13 mouse cellular contexts compared by ENCODE assay signal in the genomic region with DNA sequence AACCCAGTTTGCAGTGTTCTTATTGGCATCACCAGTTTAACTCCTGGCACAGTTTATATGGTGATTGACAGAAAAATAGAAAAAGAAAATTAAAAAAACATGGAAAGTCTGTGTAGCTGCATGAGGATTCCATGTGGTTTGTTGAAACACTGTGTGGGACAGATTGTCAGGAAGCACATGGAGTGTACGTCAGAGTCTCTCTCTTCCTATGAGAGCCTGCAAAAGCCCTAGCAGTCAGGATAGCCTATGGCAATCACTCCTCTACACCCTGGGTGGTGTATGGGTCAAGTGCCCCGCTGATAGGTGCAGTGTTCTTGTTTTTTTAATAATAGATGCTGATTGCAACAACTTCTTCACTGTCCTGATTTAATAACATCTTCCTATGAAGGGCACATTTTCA.
"Had no signal": no experiment of that assay in that cellular context is flagged by ENCODE, and none has a peak within 500 bp of the region (broad histone marks: within the 10 kb centered on the region; RNA-seq: fewer than 3 reads in every experiment).

No protein-coding gene starts in this region.

- DNase-seq: kidney, postnatal 36 days; layer of hippocampus, adult 9-11 months; layer of hippocampus, postnatal 36 days; liver, embryonic 13.5 days; liver, postnatal 0 days; right cerebral cortex, postnatal 14 days; thymus, postnatal 4 days had no signal

- H3K36me3 ChIP-seq: limb, embryonic 15.5 days; liver, embryonic 13.5 days; lung, embryonic 15.5 days; midbrain, embryonic 12.5 days; neural tube, embryonic 13.5 days had no signal

- H3K4me1 ChIP-seq: limb, embryonic 15.5 days; liver, embryonic 13.5 days; lung, embryonic 15.5 days; midbrain, embryonic 12.5 days had no signal

- H3K9ac ChIP-seq: limb, embryonic 15.5 days; liver, embryonic 13.5 days; liver, postnatal 0 days; lung, embryonic 15.5 days; midbrain, embryonic 12.5 days; neural tube, embryonic 13.5 days had no signal

- H3K27me3 ChIP-seq: limb, embryonic 15.5 days; liver, embryonic 13.5 days; lung, embryonic 15.5 days; midbrain, embryonic 12.5 days; neural tube, embryonic 13.5 days had no signal

- H3K27ac ChIP-seq: kidney, postnatal 0 days; limb, embryonic 15.5 days; liver, embryonic 13.5 days; lung, embryonic 15.5 days; midbrain, embryonic 12.5 days; neural tube, embryonic 13.5 days had no signal

- H3K9me3 ChIP-seq: limb, embryonic 15.5 days; liver, embryonic 13.5 days; lung, embryonic 15.5 days; midbrain, embryonic 12.5 days; neural tube, embryonic 13.5 days had no signal

- H3K4me3 ChIP-seq: limb, embryonic 15.5 days; liver, embryonic 13.5 days; lung, embryonic 15.5 days; midbrain, embryonic 12.5 days; neural tube, embryonic 13.5 days had no signal

- H3K4me2 ChIP-seq: limb, embryonic 15.5 days; liver, embryonic 13.5 days; lung, embryonic 15.5 days; midbrain, embryonic 12.5 days; neural tube, embryonic 13.5 days had no signal

- ATAC-seq: liver, postnatal 0 days; midbrain, embryonic 16.5 days had no signal
